Mouse (Mus musculus) forebrain, embryonic 16.5 days (tissue): ENCODE data around the gene Ccdc50. TPM values are rescaled to one million over a fixed set of nuclear protein-coding genes. Genes with fewer than 3 reads are reported as not detected.

Experiments
- ATAC-seq: fragments of 200-750 bp; cut with Nextera tagmentation; 2 replicates; pipeline ENCODE4 v1.8.0; 2017; ENCODE audit warnings: mild to moderate bottlenecking, moderate library complexity
- H3K27ac ChIP-seq: fragments of 300-500 bp; sonication (generic); 2 replicates; pipeline ENCODE4 v1.5.1; 2014; ENCODE audit warnings: low read length, control low read depth
- H3K27me3 ChIP-seq: fragments of 300-500 bp; sonication (generic); replicated peaks from 2 replicates; pipeline ENCODE4 v1.6.1; 2014; ENCODE audit warnings: low read length; ENCODE audit not compliant: control insufficient read depth, insufficient read depth
- H3K36me3 ChIP-seq: fragments of 300-500 bp; sonication (generic); 2 replicates; pipeline ENCODE4 v1.6.1; 2014; ENCODE audit not compliant: control insufficient read depth, insufficient read depth
- H3K4me1 ChIP-seq: fragments of 300-500 bp; sonication (generic); replicated peaks from 2 replicates; pipeline ENCODE4 v1.6.1; 2014; ENCODE audit warnings: low read length; ENCODE audit not compliant: control insufficient read depth, insufficient read depth
- H3K4me2 ChIP-seq: fragments of 300-500 bp; sonication (generic); 2 replicates; pipeline ENCODE4 v1.6.1; 2014; ENCODE audit warnings: mild to moderate bottlenecking, low read length, control low read depth
- H3K4me3 ChIP-seq: fragments of 300-500 bp; sonication (generic); replicated peaks from 2 replicates; pipeline ENCODE4 v1.5.1; 2014; ENCODE audit warnings: mild to moderate bottlenecking, low read length, control low read depth
- H3K9ac ChIP-seq: fragments of 300-500 bp; sonication (generic); replicated peaks from 2 replicates; pipeline ENCODE4 v1.6.1; 2014; ENCODE audit warnings: low read depth, low read length, control low read depth
- H3K9me3 ChIP-seq: fragments of 300-500 bp; sonication (generic); 2 replicates; pipeline ENCODE4 v1.6.1; 2016; ENCODE audit warnings: low read length; ENCODE audit not compliant: control insufficient read depth
- WGBS: fragments of 180-500 bp; shearing (Covaris S2); extraction: QIAGEN DNeasy Blood & Tissue Kit; methylation state at CpG from one replicate; pipeline ENCODE4 v1.1.7; 2014; 5-methylcytosine and 5-hydroxymethylcytosine counted together
- polyA plus RNA-seq: library from polyadenylated mRNA; unstranded; fragments of >200 nt; fragmentation: Nextera tagmentation; extraction: Ambion mirVana; gene quantifications from 2 replicates; pipeline ENCODE4 v1.2.1, GENCODE M21; 2015

Gene Ccdc50
- polyA plus RNA-seq, 1 experiment from 2014 or later = 49.2 TPM

DNA sequence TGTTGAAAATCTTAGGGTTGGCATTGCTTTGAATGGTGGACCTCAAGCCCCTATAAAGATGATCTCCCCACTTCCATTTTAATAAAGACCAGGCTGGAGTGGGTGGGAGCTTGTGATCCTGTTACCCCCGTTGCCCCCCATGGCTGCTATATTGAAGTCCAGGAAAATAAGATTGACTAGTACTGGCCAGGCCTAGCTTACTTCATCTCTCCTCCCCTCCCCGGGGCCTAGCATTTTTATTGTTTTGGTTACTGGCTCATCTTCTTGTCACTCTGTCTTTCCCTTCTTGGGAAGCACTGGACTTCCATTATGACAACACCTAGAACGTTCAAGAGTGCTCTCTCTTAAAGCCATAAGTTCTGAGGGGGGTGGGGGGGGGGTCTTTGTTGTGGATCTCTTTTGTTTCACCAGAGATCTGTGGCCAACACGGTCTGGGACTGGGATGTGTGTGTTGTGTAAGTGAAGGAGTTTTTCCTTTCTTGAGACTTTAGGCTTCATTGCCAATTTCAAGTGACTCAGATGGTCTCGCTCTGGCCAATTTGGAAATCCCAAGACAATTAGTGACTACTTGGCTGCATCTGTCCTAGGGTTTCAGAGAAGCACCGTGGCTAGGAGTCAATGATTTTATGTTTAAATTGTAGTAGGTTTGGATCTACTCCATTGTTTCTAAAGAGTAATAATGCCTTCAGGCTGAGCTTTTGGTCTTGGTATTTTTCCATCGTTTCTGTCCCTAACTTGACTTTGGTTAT lies 1.0 kb downstream of the Ccdc50 start:
- peak overlapping the region; percentile 93 for H3K4me3 ChIP-seq
- H3K27ac ChIP-seq = peak overlapping the region; percentile 97
- peak; percentile 8 for ATAC-seq
- WGBS = 15% methylated on average over 7 of the region's 7 CpGs
- H3K9ac ChIP-seq = peak overlapping the region; percentile 100
- H3K4me2 ChIP-seq = peak overlapping the region; percentile 60
- H3K27me3 ChIP-seq = no peaks in the 10 kb centered on the region
- no peaks in the 10 kb centered on the region for H3K36me3 ChIP-seq
- no peaks in the 10 kb centered on the region for H3K9me3 ChIP-seq
- H3K4me1 ChIP-seq = peaks cover 29% of the 10 kb centered on the region

DNA sequence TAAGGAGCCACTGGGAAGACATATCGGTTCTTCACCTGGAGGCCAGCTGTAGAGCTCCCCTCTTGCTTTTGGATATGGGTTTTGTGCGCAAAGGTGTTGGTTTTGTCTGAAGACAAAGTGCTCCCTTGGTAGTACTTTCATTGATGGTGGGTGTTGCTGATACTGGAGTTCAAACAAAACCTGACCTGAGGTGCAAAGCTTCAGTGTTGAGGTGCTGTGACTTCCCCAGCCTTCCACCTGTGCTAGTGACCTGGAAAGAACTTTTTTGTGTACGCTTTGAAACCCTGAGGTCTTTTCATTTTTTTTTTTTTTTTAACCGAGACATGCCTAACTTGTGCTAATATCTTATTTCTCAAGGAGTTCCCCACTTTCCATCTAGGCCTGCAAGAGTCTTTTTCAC lies 1.6 kb downstream of the Ccdc50 start:
- Histone ChIP-seq H3K9ac (no peak overlapping the region), H3K27ac (peak overlapping the region; percentile 97; the same call in 1 of the 2 replicates)

DNA sequence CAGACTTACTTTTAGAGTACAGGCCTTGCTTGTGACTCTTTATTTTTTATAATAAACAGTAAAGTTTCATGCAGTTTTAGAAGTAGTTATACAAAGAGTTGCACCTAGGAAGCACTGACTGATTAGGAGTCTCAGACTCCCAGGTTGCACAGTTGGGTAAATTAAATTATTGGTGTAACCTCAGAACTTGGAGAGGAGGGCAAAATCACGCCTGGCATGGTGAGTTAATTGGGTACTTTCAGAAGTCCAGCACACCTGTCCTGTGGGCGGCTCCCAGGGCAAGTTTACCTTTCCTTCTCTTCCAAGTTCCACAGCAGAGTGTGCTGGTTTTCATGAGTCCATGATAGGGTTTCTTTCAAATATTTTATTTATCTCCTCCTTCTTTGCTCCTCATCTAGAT lies 3.2 kb downstream of the Ccdc50 start:
- 76% methylated on average over 2 of the region's 2 CpGs for WGBS
- H3K9ac ChIP-seq = no peak overlapping the region

More for the DNA sequence above, 1.6 kb downstream of the Ccdc50 start:
- no peak for ATAC-seq
- Histone ChIP-seq H3K36me3 (no peaks in the 10 kb centered on the region), H3K4me3 (peak overlapping the region; percentile 93), H3K4me1 (peaks cover 29% of the 10 kb centered on the region), H3K4me2 (peak overlapping the region; percentile 60), H3K9me3 (no peaks in the 10 kb centered on the region), H3K27me3 (no peaks in the 10 kb centered on the region)
- WGBS = 92% methylated on average over 4 of the region's 4 CpGs

DNA sequence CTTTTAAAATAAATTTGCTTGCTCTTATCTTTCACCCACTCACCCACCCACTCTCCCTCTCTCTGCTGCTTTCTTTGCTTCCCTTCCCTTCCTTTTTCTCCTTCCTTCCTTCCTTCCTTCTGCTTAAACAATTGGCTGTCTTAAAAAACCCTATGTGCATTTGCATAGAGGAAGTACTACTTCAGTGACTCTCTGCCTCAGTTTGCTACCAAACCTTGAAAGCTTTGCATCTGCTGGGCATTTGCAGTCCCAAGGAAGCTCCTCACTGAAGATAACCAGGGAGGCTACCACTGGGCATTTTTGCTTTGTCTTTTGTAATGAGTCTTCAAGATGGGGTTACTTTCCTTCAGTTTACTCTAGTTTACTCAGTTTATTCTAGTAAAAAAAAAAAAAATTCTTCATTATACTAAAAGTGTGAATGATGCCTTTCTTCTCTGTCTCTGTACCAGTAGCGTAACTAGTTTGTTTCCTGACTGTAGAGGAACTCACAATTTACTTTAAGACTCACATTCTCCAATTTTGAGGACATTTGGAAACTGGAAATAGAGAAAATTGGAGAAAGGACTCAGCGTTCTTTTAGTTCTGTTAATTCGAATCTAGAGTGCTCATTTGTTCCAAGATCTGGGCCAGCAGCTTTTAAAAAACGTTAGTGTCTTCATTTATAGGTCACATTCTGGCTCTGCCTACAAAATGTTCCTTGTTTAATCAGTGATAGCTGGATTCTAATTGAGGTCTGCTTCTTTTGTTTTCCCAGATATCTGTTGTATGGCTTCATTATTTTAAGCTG lies 6.8 kb downstream of the Ccdc50 start:
- H3K27me3 ChIP-seq = no peaks in the 10 kb centered on the region
- H3K27ac ChIP-seq = no peak overlapping the region
- no peak for ATAC-seq
- no peaks in the 10 kb centered on the region for H3K36me3 ChIP-seq
- no peak overlapping the region for H3K4me2 ChIP-seq
- H3K4me3 ChIP-seq = no peak overlapping the region
- no peak overlapping the region for H3K9ac ChIP-seq
- 93% methylated on average over 4 of the region's 4 CpGs for WGBS
- peaks cover 2% of the 10 kb centered on the region; the same call in 1 of the 2 replicates for H3K9me3 ChIP-seq
- peaks cover 17% of the 10 kb centered on the region for H3K4me1 ChIP-seq

More for the DNA sequence above, 3.2 kb downstream of the Ccdc50 start:
- H3K36me3 ChIP-seq = no peaks in the 10 kb centered on the region
- H3K4me2 ChIP-seq = peak overlapping the region; percentile 9; the same call in 1 of the 2 replicates
- no peak overlapping the region for H3K4me3 ChIP-seq
- H3K4me1 ChIP-seq = peaks cover 29% of the 10 kb centered on the region
- peaks cover 2% of the 10 kb centered on the region; the same call in 1 of the 2 replicates for H3K9me3 ChIP-seq
- H3K27me3 ChIP-seq = no peaks in the 10 kb centered on the region
- no peak for ATAC-seq
- H3K27ac ChIP-seq = no peak overlapping the region

DNA sequence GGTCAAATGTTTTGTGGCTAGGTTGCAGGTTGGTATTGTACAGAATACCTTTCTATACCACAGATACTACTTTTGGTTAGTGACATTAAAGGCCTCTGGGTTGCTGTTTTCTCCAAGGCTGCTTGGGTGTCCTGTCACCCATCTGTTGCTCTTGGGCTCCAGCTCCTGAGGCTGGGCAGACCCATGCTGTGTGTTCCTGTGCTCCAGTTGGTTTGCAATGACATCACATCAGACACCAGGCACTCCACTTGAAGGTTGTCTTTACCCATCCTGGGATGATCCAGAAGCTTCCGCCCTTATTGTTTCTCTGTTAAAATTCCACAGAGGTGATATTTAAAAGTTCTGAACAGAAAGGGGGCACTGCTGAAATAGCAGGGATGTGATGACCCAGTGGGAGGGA lies 8.3 kb downstream of the Ccdc50 start:
- 100% methylated on average over 1 of the region's 1 CpGs for WGBS
- H3K4me1 ChIP-seq = peaks cover 5% of the 10 kb centered on the region
- ATAC-seq = no peak
- H3K4me3 ChIP-seq = no peak overlapping the region
- H3K27ac ChIP-seq = no peak overlapping the region
- H3K27me3 ChIP-seq = no peaks in the 10 kb centered on the region
- no peak overlapping the region for H3K9ac ChIP-seq
- H3K4me2 ChIP-seq = no peak overlapping the region
- peaks cover 2% of the 10 kb centered on the region; the same call in 1 of the 2 replicates for H3K9me3 ChIP-seq
- no peaks in the 10 kb centered on the region for H3K36me3 ChIP-seq

DNA sequence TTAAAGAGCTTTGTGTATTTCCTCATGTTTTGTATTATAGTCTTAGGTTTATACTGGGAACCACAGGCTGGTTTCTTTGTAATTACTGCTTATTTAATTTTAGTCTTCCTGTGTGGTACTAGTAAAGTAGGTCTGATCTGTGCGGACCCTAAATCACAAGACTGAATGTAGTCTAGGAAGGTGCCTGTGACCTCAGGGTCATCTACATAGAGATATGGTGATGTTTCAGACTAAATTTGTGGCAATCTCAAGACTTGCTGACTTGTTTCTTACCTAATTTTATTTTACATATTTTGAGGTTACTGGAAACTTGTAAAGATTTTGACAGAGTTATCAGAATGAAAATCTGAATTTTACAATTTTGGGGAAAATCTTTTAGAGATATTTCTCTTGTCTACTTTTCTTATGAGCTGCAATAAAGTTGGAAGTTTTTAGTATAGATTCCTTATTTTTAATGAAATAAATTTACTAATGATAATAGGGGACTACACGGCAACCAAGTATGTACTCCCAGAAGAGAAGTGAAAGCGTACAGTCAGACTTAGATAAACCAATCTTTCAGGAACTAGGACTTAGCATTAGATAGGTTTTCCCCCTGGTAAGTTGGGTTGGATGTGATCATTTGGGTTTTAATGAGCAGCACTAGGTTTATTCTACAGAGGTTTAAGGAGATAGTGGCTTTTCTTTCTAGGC lies 10.5 kb downstream of the Ccdc50 start:
- H3K36me3 ChIP-seq = no peaks in the 10 kb centered on the region

DNA sequence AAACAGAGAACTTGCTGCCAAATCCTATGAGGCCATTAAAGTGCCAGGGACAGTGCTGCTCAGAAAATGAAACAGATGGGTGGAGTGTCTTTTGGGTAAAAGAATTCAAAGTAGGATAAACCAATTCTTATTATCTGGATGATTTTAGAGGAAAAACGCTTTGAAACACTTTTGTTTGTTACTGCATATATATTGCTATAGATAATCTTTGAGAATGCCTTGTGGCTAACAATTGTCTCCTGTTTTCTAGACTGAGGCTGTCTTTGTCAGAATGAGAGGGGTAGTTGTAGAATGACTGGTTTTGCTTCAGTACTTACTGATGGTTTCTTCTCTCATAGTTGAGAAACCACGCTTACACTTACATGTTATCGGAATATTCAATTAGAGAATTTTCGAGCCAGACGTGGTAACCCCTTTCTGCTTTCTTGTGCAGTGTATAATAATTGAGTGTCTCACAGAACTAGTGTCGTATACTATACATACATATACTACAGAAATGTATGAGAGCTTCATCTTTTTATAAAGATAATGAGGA lies 11.1 kb downstream of the Ccdc50 start:
- 95% methylated on average over 6 of the region's 6 CpGs for WGBS

More for the DNA sequence above, 10.5 kb downstream of the Ccdc50 start:
- Histone ChIP-seq H3K9ac (no peak overlapping the region), H3K9me3 (peaks cover 2% of the 10 kb centered on the region; the same call in 1 of the 2 replicates), H3K4me3 (no peak overlapping the region), H3K4me2 (no peak overlapping the region), H3K4me1 (no peaks in the 10 kb centered on the region), H3K27ac (no peak overlapping the region), H3K27me3 (no peaks in the 10 kb centered on the region)
- no peak for ATAC-seq
- WGBS = 98% methylated on average over 3 of the region's 3 CpGs

DNA sequence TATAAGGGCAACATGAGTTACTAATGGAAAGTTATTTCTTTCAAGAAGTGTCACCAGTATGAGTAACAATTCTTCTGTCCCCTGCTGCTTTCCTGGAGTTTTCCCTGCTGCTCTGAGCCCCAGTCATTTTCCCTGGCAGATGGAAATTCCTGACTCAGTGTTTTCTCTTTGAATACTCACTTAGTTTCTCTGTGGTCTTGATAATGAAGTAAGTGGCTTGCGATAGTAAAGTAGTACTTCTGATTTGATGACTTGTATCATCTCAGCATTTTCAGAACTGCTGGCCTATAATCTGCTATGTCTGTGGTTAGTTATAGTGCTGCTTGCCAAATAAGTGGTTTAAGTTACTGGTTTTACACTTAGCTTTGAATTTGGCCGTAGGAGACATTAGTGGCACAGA lies 12.9 kb downstream of the Ccdc50 start:
- Histone ChIP-seq H3K9me3 (no peaks in the 10 kb centered on the region), H3K36me3 (0 out of 2 replicates have a peak, but pooled peaks cover 3% of the 10 kb centered on the region), H3K27me3 (no peaks in the 10 kb centered on the region), H3K4me3 (no peak overlapping the region), H3K4me1 (no peaks in the 10 kb centered on the region), H3K4me2 (no peak overlapping the region), H3K9ac (no peak overlapping the region), H3K27ac (no peak overlapping the region)
- WGBS = 81% methylated on average over 2 of the region's 2 CpGs
- ATAC-seq = no peak

More for the DNA sequence above, 11.1 kb downstream of the Ccdc50 start:
- H3K9ac ChIP-seq = no peak overlapping the region
- no peak overlapping the region for H3K4me2 ChIP-seq
- no peak overlapping the region for H3K4me3 ChIP-seq
- H3K36me3 ChIP-seq = no peaks in the 10 kb centered on the region
- no peak overlapping the region for H3K27ac ChIP-seq
- peaks cover 2% of the 10 kb centered on the region; the same call in 1 of the 2 replicates for H3K9me3 ChIP-seq
- H3K4me1 ChIP-seq = no peaks in the 10 kb centered on the region
- H3K27me3 ChIP-seq = no peaks in the 10 kb centered on the region
- ATAC-seq = no peak

DNA sequence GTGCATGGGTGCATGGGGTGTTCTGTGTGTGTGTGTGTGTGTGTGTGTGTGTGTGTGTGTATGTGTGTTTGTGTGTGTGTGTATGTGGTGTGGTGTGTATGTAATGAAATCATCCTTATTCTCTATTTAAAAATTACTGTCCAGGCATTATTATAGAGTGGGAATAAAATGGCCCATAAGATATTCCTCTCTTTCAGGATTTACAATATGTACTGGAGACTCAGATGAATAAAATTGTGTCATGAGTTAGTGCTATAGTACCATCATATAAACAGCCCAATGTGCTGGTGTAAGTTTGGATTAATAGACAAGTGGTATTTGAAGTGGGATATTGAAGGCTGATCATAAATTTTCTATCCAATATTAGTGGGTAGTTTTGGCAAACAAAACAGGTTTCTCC lies 15.4 kb downstream of the Ccdc50 start:
- Histone ChIP-seq H3K4me3 (no peak overlapping the region), H3K9ac (no peak overlapping the region), H3K27me3 (no peaks in the 10 kb centered on the region), H3K27ac (no peak overlapping the region), H3K9me3 (no peaks in the 10 kb centered on the region), H3K4me2 (no peak overlapping the region), H3K36me3 (peaks cover 8% of the 10 kb centered on the region), H3K4me1 (no peaks in the 10 kb centered on the region)
- no peak for ATAC-seq
